Mouse (Mus musculus) ovary, postnatal 14 days (tissue): ENCODE data around the gene Krt80.
A peak's percentile ranks its signal among the peaks of the same experiment; 100 is the strongest.
"Not testable (repeated sequence)": the region's sequence is repeated elsewhere in the genome, so short reads cannot be mapped to it uniquely, and the experiment has no call there.

ENCODE experiments used
- DNase-seq: peaks from one replicate; pipeline ENCODE4 v3.0.0; 2022; ENCODE audit warnings: low spot score

Gene Krt80

DNA sequence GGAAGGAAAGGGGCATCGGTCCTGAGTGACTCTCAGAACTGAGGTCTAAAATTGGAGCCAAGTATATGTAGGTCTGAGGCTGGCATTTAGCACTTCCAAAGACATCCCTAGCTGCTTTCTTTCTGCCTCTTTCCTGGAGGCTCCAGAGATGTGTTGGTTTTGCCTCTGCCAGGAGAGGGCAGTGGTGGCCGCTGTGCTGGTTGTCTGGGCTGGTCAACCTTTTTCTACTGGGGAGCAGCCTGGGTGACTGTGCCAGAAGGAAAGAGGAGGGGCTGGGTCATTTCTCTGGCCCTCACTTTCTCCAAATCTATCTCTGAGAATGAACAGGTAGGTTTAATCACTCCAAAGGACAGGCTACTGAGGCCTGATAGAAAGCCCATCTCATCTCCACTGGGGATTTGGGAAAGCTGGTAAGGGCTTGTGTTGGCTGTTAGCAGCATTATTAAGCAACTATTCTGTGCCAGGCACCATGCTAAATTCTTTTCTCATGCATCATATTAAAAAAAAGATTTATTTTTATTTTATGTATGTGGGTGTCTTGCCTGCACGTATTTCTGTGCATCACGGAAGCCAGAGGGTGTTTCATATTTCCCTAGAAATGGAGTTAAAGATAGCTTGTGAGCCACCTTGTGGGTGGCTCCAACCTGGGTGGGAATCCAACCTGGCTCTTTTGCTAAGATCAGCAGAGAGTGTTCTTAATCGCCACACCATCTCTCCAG, 28.0 kb downstream of the Krt80 start:
- DNase-seq, result peak; percentile 48

DNA sequence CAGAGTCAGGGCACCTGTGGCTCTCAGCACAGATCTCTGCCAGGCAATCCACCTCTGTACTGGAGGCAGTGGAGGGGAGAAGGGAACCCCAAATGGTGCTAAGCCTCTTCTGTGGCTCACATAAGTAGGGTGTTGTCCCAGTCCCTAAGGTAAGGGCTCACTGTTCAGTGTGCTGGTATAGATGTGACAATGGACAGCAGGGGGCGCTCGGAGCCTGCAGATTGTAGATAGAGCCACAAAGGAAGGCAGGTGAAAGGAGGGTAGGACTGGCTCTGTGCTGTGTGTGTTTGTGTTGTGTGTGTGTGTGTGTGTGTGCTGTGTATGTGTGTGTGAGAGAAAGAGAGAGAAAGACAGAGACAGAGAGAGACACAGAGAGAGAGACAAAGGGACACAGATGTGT, 30.4 kb downstream of the Krt80 start:
- peak; percentile 81 for DNase-seq

DNA sequence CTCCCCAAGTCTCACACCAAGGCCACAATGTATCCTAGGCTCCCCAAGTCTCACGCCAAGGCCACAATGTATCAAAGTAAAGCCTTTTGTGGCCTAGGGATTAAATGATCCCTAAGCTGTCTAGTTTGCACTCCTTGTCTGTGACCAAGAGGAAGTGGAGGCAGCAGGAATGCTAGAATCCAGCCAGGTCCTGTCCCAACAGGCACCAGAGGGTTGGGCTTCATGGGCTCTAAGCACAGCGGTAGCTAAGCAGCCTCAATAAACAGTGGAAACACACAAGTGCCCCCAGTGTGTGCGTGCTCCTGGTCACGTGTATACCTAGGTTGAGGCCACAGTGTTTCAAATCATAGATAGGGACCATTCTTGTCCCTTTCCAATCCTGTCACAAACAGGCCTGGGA, 31.6 kb downstream of the Krt80 start:
- no peak for DNase-seq

DNA sequence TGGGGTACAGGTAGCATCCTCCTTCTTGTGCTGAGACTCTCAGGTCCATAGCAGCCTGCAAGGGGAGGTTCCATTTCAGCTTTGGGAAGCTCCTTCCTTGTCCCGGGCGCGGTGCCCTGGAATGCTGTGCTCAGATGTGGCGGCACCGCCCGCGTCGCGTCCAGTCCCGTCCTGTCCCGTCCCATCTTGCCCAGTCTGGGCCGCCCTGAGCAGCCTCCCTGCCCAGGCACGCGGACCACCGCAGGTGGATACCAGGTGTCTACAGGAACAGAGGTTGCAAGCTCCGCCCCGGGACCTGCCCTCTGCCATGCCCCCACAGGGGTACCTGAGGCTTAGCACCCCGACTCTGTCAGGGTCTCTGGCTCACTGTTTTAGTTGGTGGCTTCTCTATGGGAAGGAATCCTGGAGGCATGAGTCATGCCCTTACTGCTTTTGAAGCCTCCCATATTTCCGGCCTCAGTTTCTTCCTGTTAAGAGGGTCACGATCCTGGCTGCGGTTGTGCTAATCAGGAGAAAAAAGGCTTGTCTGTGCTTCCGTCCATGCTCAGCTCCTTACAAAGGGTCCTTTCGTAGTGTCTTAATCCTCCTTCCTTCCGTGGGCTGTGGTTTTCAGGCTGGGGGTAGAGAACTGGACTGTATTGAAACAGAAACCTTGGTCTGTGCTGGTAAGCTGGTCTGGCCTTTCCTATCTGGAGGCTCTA, 33.3 kb downstream of the Krt80 start:
- DNase-seq, result no peak

DNA sequence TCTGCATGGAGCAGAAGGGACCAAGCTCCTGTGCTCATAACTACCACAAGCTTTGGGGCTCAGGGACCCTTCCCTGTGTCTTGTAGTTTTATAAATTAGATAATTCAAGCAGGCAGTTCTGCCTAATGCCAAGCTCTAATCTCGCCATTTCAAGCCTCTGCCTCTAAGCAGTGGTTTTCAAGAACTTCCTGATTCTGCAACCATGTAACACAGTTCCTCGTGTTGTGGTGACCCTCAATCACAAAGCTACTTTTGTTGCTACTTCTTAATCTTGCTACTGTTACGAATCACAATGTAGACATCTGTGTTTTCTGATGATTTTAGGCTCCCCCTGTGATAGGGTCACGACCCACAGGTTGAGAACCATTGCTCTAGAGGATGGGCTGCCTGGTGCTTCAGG, 36.3 kb downstream of the Krt80 start:
- DNase-seq, result no peak

DNA sequence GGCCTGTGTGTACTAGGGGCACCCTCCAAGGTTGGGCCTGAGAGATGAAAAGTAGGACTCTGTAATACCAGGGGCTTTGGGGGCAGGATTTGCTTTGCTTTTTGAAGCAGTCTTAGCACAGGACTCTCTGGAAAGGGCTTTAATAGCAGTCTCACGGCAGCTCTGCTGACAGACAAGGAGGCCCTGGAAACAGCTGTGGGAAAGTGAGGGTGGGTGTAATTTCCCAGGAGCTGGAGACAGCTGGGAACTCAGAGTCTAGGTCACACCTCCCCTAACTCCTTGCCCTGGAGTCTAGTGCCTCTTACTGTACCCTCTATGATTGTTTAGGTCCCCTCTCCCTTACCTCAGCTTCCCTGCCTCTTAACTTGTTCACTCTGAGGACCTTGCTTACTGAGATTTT, 36.8 kb downstream of the Krt80 start:
- no peak for DNase-seq

DNA sequence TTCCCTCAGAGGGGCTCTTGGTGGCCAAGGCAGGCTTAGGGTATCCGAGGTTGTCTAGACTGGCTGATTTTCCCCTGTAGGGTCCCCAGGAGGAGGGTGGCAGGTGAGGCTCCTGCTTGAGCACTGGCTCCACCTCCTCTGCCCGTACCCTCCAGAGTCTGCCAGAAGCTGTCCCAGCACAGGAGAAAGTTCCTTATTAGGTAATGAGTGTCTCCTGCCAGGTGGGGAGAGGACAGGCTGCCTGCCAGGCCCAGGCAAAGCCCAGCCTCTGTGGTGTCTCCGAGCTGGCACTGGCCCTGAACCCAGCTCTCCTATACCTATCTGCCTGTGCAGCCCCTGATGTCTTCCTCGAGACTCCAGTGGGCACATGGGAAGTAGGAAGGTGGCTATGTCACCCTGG, 37.6 kb downstream of the Krt80 start:
- DNase-seq, result no peak

DNA sequence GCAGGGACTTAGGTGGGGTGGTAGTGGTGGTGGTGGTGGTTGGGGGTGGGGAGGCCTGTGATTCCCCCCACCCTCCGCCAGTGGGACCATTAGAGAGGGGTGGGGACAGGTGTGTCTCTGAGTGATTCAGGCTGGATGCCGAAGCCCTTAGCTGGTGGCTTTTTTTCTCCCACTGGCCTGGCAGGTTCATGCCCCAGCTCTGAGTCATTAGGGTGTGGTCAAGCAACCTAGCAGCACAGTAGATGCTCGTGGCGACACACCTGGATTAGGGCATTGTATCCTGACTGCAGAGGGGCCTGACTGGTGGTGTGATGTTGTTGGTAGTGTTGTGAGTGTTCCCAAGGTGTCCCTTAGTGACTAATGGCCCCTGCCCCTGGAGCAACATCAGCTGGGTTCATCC, 38.9 kb downstream of the Krt80 start:
- no peak for DNase-seq

DNA sequence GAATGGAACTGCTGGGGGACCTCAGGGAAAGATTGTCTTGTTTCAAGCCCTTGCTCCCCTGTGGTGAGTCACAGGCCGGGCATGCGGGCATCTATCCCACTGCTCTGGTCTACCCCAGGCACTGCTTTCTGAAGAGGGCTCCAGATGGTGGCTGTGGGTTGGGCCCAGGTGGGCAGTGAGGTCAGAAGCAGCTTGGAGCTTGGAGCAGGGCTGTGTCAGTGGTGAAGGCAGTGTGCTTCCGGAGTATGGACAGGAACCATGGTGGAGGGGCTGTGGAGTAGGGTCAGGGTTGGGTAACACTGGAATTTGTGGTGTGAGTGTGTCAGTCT, 40.4 kb downstream of the Krt80 start:
- no peak for DNase-seq

DNA sequence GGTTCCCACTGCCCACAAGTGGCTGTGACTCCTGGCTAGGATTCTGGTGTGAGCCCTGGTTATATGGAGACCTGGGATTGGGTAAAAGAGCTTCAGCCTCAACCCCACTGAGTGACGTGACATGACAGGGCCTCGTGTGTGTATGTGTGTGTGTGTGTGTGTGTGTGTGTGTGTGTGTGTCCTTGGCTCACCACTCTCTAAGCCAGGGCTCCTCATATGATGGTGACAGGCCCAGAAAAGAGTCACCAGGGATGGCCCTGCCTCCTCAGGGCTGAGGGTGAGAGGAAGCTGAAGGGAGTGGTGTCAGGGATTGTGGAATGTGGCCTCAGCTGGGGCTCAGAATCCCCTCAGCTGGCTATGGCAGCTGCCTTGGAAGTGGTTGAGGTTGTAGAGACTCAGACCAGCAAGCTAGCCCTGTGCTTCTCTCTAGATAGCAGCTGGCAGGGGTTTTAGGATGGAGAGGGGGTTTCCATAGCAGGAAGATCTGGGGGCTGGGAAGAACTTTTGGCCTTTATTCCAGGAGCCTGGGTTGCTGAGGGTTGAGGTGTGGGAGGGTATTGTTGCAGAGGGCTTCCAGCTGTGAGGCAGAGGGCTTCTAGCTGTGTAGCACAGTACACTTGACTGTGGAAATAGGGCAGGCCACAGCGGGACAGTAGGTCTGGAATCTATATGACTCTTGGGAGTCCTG, 40.9 kb downstream of the Krt80 start:
- no peak for DNase-seq

DNA sequence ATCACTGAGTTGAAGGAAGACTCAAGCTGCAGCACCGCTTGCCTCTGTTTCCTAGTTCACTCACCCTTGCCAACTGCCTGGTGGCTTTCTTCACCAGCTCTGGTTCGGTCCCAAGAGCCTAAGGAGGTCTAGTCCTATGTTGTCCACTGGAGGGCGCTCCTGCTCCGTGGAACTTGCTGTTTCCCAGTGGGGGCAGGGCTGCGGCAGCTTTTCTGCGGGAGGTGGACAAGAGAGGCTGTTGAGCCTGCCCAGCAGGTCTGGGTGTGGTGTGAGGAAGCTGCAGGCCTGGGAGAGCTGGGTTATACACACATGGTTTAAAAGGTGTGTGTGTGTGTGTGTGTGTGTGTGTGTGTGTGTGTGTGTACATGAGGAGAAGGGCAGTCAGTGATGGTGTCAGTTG, 42.7 kb downstream of the Krt80 start:
- DNase-seq, result peak; percentile 93

DNA sequence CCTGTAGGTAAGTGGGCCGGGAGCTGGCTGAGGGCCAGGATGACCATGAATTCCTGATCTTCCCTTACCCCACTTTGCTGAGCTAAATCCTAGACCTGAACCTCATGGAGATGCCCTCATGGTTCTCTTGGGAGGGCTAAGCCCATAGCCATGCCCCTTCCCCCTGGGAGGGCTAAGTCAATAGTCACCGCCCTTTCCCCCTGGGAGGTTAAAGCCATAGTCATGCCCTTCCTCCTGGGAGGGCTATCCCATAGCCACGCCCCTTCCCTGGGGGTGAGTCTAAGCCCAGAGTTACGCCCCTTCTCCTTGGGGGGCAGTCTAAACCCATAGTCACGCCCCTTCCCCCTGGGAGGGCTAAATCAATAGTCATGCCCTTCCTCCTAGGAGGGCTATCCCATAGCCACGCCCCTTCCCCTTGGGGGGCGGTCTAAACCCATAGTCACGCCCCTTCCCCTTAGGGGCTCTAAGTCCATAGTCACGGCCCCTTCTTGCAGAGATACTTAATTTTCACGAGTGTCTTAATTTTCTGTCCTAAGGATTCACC, 43.9 kb downstream of the Krt80 start:
- no peak for DNase-seq

DNA sequence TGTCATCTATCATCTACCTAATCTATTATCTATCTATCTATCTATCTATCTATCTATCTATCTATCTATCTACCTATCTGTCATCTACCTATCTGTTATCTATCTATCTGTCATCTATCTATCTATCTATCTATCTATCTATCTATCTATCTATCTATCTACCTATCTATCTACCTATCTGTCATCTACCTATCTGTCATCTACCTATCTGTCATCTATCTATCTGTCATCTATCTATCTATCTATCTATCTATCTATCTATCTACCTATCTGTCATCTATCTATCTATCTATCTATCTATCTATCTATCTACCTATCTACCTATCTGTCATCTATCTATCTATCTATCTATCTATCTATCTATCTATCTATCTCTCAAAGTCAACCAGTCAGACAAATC, 45.6 kb downstream of the Krt80 start:
- DNase-seq, result not testable (repeated sequence)

DNA sequence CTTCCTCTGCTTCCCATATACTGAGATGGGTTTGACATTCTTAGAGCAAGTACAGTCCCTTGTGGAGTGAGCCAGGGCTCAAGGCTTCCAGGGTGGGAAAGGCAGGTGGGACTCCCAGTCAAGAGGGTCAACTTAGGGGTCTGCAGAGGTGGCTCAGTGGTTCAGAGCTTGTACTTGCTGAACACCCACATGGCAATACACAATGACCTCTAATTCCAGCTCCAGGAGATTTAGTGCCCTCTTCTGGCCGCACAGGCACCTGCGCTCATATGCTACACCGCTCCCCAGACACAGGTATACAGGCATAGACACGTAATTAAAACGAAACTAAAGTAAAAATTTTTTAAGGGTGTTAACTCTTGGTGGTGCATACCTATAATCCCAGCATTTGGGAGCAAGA, 46.5 kb downstream of the Krt80 start:
- DNase-seq, result no peak

DNA sequence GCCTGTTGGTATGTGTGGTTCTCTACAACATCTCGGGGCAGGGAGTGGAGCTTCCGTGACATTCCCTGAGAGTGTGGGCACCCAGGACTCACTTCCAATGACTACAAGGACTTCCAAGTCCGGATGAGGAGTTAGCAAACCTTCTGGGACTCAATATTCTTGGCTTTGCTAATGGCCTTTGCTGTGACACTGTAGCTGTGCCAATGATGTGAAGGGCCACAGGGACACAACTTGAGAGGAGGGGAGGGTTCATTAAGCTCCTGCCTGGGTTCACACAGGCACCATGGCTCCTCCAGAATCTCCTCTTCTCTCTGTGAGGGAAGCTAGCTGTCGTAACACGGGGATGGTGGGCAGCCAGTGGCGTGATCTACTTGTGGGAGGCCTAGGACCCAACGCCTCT, 47.3 kb downstream of the Krt80 start:
- no peak for DNase-seq

DNA sequence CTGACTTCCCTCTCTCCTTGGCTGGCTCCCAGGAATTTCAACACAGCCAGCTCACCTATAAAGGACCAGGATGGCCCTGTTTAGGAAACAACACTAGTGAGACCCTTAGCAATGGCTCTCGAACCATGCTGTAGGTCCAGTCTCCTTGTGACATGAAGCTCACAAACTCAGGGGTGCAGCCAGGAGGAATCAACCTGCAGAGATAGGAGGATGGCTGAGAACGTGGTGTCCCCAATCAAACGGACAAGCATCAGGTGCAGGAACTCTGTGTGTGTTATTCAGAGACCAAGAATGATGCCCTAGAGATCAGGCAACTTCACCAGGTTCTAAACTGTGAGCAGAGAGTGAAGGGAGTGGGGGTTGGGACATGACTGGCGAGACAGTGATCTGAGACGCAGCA, 47.9 kb downstream of the Krt80 start:
- DNase-seq, result no peak

DNA sequence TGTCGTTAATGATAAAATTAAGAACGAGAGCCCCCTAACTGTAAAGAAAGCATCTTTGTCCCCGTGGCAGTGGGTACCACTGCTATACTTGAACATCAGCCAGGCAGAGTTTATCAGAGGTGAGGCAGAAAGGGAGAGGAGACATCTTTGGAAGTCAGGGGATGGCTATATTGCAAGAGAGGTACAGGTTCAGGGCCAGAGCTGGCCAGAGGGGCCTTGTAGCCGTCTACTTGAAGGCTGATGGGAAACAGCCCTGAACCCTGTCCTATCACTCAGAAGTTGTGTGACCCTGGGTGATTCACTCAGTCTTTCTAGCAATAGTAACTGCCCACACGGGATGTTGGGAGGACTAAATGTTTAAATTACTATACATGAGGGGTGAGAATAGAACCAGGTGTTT, 48.8 kb downstream of the Krt80 start:
- DNase-seq, result no peak

DNA sequence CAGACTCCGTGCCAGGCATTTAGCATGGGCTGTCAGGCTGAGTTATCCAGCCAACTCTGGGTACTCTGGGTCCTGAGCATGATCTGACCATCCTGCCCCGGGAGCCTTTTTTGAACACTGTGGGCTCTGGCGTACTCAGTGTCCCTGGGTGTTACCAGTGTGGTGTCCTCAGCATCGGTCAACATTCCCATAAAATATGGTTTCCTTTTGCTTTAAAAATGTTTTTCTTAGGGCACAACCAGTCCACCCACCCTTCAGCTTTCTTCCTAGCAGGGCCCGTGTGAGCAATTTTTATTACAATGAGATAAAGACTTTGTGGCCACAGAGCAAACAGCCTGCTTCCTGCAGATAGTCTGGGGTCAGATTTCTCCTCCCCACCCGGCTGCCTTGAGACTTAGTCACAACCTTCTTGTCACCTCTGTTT, 49.3 kb downstream of the Krt80 start:
- no peak for DNase-seq

DNA sequence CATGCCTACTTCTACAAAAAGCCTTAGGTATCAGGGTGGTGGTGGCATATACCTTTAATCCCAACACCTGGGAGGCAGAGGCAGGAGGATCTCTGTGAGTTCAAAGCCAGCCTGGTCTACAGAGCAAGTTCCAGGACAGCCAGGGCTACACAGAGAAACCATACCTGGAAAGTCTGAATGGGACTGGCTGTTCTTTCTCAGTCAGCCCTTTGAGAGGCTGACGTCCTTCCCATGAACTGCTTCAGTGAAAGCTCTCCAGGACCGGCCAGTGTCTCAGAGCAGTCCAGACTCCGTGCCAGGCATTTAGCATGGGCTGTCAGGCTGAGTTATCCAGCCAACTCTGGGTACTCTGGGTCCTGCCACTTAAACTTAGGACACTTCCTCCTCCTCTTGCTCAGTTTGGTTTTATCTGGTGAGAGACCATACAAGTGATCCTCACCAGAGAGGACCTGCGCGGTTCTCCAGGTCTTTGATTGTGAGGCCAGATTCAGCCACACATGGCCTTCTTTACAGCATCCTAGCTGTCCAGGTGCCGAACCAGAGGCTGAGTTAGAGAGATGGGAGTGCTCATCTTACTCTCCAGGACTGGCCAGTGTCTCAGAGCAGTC, 49.8 kb downstream of the Krt80 start:
- DNase-seq, result no peak

DNA sequence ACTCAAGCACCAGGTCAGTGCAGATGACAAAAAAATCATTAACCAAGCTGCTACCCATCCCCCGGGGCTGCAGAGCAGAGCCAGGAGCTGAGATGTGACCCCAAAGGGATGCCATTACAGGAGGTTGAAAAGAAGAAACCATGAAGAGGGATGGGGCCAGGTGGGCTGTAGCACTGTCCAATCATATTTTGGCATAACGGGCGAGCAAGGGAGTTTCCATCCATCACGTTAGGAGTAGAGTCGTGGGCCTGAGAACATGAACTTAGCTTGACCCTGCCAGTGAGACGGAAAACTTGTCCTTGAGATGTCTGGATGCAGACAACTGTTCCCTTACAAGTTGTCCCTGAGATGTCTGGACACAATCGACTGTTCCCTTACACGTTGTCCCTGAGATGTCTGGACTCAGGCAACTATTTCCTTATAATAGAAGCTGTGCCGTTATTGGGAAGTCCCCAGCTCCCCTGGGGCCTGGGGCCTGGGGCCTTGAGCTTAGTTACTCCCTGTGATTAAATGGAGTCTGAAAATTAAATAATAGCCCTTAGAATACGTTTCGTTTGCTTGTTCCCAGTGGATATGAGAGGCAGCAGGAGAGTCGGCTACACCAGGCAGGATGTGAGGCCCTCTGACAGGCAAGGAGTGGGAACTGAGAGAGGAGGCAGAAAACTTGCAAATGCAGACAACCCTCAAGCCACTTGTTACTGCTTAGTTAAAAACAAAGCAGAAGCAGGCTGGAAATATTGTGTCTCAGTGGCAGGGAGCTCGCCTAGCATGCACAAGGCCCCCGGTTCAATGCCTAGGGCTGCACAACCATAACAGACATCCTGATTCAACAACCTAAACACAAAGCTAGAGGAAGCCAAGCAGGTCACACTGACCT, 50.8 kb downstream of the Krt80 start:
- DNase-seq, result no peak

DNA sequence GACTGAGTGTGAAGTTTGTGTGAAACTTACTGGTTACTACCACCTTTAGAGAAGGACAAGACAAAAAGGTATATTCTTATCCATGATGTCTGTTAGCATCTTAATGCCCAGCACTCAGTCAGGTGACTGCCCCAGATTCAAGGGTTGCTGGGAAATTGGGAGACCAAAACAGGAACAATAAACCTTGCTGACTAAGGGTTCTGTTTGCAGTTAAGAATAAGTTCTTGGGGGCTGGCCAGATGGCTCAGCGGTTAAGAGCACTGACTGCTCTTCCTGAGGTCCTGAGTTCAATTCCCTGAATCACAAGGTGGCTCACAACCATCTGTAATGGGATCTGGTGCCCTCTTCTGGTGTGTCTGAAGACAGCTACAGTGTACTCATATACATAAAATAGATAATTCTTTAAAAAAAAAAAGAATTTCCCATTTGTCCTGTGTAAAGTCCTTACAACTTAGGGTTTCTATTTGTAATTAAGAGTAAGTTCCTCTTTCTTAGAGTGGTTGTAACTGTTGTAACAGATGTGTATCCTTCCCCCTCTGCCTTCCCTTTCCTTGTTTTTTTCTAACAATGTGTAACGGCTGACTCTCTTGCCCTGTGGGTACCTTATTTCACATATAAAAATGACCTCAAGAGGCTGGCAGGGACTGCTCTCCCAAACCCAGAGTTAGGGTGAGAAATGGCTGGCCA, 52.0 kb downstream of the Krt80 start:
- DNase-seq, result no peak
